Mouse (Mus musculus) forebrain, embryonic 14.5 days (tissue): ENCODE measurements around the gene Gfra1. TPM values are rescaled to one million over a fixed set of nuclear protein-coding genes. Genes with fewer than 3 reads are reported as not detected.

Experiments used
- ATAC-seq: fragments of 200-750 bp; cut with Nextera tagmentation; 2 replicates; pipeline ENCODE4 v1.8.0; 2017; ENCODE audit warnings: mild to moderate bottlenecking, moderate library complexity
- DNase-seq: peaks from one replicate; pipeline ENCODE4 v3.0.0-alpha.2; 2015; ENCODE audit warnings: low spot score
- H3K27ac ChIP-seq: fragments of 300-500 bp; sonication (generic); 2 replicates; pipeline ENCODE4 v1.5.1; 2014; ENCODE audit warnings: low read depth, mild to moderate bottlenecking, control low read depth, low read length, moderate library complexity
- H3K27me3 ChIP-seq: fragments of 300-500 bp; sonication (generic); replicated peaks from 2 replicates; pipeline ENCODE4 v1.6.1; 2014; ENCODE audit warnings: low read length, control low read depth, mixed read lengths; ENCODE audit not compliant: control insufficient read depth, insufficient read depth
- H3K36me3 ChIP-seq: fragments of 300-500 bp; sonication (generic); 2 replicates; pipeline ENCODE4 v1.6.1; 2014; ENCODE audit warnings: low read length, control low read depth; ENCODE audit not compliant: control insufficient read depth, insufficient read depth
- H3K4me1 ChIP-seq: fragments of 300-500 bp; sonication (generic); 2 replicates; pipeline ENCODE4 v1.6.1; 2014; ENCODE audit warnings: antibody characterized with exemption, low read length, control low read depth; ENCODE audit not compliant: control insufficient read depth, insufficient read depth
- H3K4me2 ChIP-seq: fragments of 300-500 bp; sonication (generic); 2 replicates; pipeline ENCODE4 v1.6.1; 2014; ENCODE audit warnings: mild to moderate bottlenecking, control low read depth, low read length
- H3K4me3 ChIP-seq: fragments of 300-500 bp; sonication (generic); 2 replicates; pipeline ENCODE4 v1.5.1; 2014; ENCODE audit warnings: low read depth, low read length, control low read depth
- H3K9ac ChIP-seq: fragments of 300-500 bp; sonication (generic); 2 replicates; pipeline ENCODE4 v1.6.1; 2014; ENCODE audit warnings: mild to moderate bottlenecking, low read length, control low read depth, moderate library complexity
- H3K9me3 ChIP-seq: fragments of 300-500 bp; sonication (generic); replicated peaks from 2 replicates; pipeline ENCODE4 v1.6.1; 2016; ENCODE audit warnings: low read length, control low read depth, mixed read lengths; ENCODE audit not compliant: control insufficient read depth
- WGBS: fragments of 180-500 bp; shearing (Covaris S2); extraction: QIAGEN DNeasy Blood & Tissue Kit; methylation state at CpG from one replicate; pipeline ENCODE4 v1.1.7; 2014; 5-methylcytosine and 5-hydroxymethylcytosine counted together
- polyA plus RNA-seq: library from polyadenylated mRNA; unstranded; fragments of >200 nt; fragmentation: Nextera tagmentation; extraction: Ambion mirVana; gene quantifications from 2 replicates; pipeline ENCODE4 v1.2.1, GENCODE M21; 2014

Gfra1 gene
- polyA plus RNA-seq, 1 experiment from 2014 or later = 11.6 TPM

DNA sequence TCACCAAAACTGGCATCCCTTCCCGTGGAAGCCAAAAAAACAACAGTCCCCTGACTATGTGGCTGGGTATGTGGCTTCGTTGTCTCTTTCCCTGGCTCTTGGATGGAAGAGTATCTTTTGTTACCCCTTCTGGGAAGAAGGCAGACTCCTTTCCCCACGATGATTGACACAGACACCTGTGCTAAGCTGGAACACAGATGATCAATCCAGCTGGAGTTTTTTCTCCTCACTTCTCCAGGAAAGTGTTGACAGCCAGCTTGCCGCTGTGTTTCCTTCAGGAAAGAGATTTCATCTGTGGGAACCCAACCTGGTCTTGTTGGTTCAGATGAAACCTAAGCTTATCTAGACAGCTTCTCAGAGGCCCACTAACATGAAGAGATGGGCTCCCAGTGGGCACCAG is 40.5 kb downstream of the Gfra1 start:
- Histone ChIP-seq H3K27ac (no peak overlapping the region), H3K9ac (no peak overlapping the region), H3K4me2 (no peak overlapping the region), H3K27me3 (no peaks in the 10 kb centered on the region), H3K4me3 (no peak overlapping the region), H3K4me1 (no peaks in the 10 kb centered on the region), H3K36me3 (no peaks in the 10 kb centered on the region), H3K9me3 (no peaks in the 10 kb centered on the region)
- no peak for ATAC-seq
- DNase-seq = no peak
- 89% methylated on average over 4 of the region's 4 CpGs for WGBS

DNA sequence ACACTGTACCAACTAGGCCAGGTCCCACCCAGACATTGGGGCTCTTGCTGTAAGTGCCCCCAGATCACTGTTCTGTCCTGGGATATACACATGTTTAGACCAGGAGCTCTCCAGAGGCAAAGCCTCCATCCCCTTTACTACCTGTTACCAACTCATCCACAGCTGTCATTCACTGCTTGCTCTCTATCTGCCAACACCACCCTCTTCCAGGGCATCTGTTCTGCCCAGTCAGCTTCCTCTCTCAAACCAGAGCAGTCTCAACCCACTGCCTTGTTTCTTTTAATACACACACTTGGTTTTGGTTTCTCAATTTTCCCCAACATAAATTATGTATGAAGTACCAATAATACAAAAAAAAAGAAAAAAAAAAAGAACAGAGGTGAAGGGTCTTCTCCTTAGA is 41.0 kb downstream of the Gfra1 start:
- Histone ChIP-seq H3K9ac (no peak overlapping the region), H3K9me3 (no peaks in the 10 kb centered on the region), H3K4me2 (no peak overlapping the region), H3K27ac (no peak overlapping the region), H3K4me1 (no peaks in the 10 kb centered on the region), H3K27me3 (no peaks in the 10 kb centered on the region), H3K4me3 (no peak overlapping the region), H3K36me3 (no peaks in the 10 kb centered on the region)
- DNase-seq = no peak
- ATAC-seq = no peak

DNA sequence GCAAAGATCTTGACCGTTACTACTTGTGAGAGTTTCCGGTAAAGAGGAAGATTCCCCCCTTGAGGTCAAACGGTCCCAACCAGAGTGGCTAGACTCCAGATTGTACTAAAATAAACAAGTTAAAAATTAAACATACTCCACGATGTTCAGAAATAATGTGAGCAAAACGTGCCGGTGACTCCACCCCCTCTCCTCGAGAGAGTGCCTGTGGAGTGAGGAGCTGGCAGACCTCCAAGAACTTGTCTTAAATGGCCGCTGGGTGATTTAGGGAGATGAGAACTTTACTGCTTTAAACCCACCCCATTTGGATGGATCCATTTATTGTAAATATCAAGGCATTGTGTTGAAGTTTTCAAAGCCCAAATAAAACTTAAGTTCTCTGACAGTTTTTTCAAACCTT is 42.4 kb downstream of the Gfra1 start:
- H3K4me2 ChIP-seq = no peak overlapping the region
- WGBS = 32% methylated on average over 8 of the region's 8 CpGs
- no peak overlapping the region for H3K4me3 ChIP-seq
- H3K36me3 ChIP-seq = no peaks in the 10 kb centered on the region
- H3K27ac ChIP-seq = no peak overlapping the region
- H3K4me1 ChIP-seq = no peaks in the 10 kb centered on the region
- DNase-seq = peak; percentile 82
- ATAC-seq = no peak
- no peak overlapping the region for H3K9ac ChIP-seq
- H3K27me3 ChIP-seq = no peaks in the 10 kb centered on the region
- H3K9me3 ChIP-seq = no peaks in the 10 kb centered on the region

DNA sequence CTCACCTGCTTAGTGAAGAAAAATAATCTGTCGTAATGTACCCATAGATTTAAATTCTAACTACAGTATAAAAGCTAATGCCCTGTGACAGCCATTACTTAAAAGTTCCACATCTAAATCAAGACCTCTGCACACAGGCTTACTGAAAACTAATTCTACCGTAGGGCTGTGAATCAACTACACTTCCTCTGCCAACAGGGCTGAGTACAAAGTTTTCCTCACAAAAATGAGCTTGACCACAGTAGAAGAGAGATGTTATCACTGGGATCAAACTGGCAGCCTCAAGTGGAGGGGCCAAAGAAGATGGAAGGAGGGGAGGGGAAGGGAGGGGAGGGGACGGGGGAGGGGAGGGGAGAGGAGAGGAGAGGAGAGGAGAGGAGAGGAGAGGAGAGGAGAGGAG is 42.9 kb downstream of the Gfra1 start:
- Histone ChIP-seq H3K4me3 (no peak overlapping the region), H3K9me3 (no peaks in the 10 kb centered on the region), H3K36me3 (no peaks in the 10 kb centered on the region), H3K27me3 (no peaks in the 10 kb centered on the region), H3K27ac (no peak overlapping the region), H3K9ac (no peak overlapping the region), H3K4me2 (no peak overlapping the region), H3K4me1 (no peaks in the 10 kb centered on the region)
- no peak for ATAC-seq
- WGBS = 77% methylated on average over 2 of the region's 3 CpGs
- DNase-seq = no peak

DNA sequence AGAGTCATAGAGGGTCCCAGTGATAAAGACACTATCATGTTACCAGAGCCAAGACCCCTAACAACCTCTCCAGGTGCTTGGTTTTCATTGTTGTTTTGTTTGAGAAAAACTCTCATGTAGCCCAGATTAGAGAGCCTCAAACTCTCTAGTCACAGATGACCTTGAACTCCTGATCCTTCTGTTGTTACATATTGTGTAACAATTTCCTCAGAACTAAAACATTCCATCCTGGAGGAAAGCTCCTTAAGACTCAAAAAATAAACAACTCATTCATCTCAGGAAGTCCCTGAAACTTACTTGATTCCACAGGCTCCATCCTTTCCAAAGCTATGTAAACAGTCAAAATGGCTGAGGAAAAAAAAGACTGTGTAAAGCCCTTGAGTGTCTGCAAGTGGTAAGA is 49.0 kb downstream of the Gfra1 start:
- Histone ChIP-seq H3K9me3 (no peaks in the 10 kb centered on the region), H3K4me3 (no peak overlapping the region), H3K9ac (no peak overlapping the region), H3K36me3 (no peaks in the 10 kb centered on the region), H3K4me2 (no peak overlapping the region), H3K27me3 (no peaks in the 10 kb centered on the region), H3K27ac (no peak overlapping the region), H3K4me1 (no peaks in the 10 kb centered on the region)
- ATAC-seq (no peak), DNase-seq (no peak)

DNA sequence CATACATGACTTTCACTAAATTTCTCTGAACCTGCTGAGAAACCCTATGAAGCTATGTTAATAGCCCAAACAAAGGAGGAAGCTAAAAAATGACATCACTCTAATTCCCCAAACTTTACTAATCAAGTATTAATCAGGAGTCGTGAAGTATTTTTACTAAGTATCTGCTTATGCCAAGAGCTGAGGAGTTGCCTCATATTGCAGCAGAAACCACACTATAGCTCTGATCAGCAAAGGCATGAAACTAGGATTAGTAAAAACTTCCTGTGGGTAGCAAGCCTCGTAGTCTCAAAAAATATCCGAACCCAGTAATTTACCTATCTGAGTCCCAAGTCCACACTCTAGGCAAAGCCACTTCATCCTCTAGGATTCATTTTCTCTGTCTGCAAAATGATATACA is 55.5 kb downstream of the Gfra1 start:
- no peak overlapping the region for H3K4me2 ChIP-seq
- ATAC-seq = no peak
- 87% methylated on average over 3 of the region's 3 CpGs for WGBS
- no peak overlapping the region for H3K4me3 ChIP-seq
- peaks cover 6% of the 10 kb centered on the region for H3K4me1 ChIP-seq
- no peaks in the 10 kb centered on the region for H3K36me3 ChIP-seq
- H3K27me3 ChIP-seq = no peaks in the 10 kb centered on the region
- H3K9me3 ChIP-seq = no peaks in the 10 kb centered on the region
- no peak overlapping the region for H3K9ac ChIP-seq
- H3K27ac ChIP-seq = no peak overlapping the region
- no peak for DNase-seq

DNA sequence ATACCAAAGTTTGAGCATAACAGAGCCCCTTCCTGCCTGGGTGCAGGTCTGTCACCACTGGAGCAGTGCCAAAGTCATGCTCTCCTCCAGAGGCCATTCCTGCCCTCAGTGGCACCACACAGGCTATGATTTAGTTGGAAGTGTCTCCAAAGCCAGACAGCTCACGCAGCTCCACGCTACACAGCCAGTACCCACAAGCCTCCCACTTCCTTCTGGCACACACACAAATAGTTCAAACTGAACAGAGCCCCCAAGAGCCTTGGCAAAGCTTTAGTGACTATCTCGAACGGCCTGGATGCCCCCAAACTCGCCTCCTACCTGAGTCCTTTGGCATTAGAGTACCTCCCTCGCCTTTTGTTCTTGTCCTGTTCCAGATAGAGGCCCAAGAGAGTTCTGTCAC is 56.5 kb downstream of the Gfra1 start:
- WGBS = 80% methylated on average over 6 of the region's 6 CpGs
- DNase-seq (no peak), ATAC-seq (no peak)

DNA sequence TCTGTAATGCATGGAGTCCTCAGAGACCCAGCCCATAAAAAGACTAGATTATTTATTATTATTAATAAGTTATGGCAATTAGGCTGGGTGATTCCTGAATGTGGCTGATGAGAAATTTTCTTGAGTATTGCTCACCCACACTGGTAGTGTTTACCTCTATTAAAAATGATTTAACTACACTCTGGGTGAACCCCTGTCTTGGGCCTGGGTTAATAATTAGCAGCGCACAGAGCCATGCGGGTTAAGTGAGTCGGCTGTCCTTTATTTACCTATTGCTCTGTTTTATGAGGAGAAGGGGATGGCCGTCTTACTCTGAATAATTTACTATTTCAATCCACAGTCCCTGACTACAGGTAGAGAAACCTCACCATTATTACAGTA is 59.1 kb downstream of the Gfra1 start:
- WGBS = 60% methylated on average over 4 of the region's 4 CpGs
- Histone ChIP-seq H3K27me3 (no peaks in the 10 kb centered on the region), H3K27ac (no peak overlapping the region), H3K4me3 (no peak overlapping the region), H3K4me2 (no peak overlapping the region), H3K36me3 (no peaks in the 10 kb centered on the region), H3K9me3 (no peaks in the 10 kb centered on the region), H3K4me1 (peaks cover 6% of the 10 kb centered on the region), H3K9ac (no peak overlapping the region)
- no peak for DNase-seq
- no peak for ATAC-seq

More for the DNA sequence above, 56.5 kb downstream of the Gfra1 start:
- Histone ChIP-seq H3K9me3 (no peaks in the 10 kb centered on the region), H3K36me3 (no peaks in the 10 kb centered on the region), H3K27ac (no peak overlapping the region), H3K27me3 (no peaks in the 10 kb centered on the region), H3K9ac (no peak overlapping the region), H3K4me1 (peaks cover 6% of the 10 kb centered on the region), H3K4me3 (no peak overlapping the region), H3K4me2 (no peak overlapping the region)

DNA sequence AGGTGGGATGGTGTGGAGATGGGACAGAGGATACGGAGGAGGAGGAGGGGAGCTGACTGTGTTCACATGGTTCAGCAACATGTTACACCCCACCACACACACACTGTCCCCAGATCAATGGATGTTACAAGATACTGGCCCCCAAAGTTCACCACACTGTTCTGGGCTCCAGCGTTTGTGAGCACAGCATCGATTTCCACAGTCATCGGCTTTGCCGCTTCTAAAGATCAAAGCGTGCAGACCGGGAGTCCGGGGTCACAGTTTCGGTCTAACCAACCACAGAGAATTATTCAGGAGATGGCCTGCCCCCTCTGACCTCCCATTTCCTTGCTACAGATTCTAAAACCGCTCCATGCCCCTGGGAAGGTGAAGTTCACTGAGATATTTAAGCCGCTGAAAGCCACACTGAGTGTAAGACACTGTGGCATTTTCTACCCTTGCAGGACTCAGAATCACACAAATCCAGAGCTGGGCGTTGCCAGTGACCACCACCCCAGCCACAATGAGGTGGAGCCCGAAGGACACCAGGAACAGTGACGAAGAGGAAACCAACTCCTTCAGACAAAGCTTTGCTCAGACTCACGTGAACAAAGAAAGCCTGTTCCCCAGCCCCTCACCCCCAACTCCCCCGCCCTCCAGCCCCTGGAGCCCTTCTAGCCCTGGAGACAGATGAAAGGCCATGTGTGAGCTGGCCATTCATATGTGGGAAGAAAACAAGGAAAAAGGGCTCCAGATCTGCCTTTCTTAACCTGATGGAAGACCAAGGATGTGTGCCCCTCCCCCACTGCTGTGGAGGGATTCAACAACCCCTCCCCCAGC is 59.7 kb downstream of the Gfra1 start:
- no peaks in the 10 kb centered on the region for H3K36me3 ChIP-seq
- no peak for DNase-seq
- no peak overlapping the region for H3K9ac ChIP-seq
- H3K27ac ChIP-seq = no peak overlapping the region
- no peaks in the 10 kb centered on the region for H3K27me3 ChIP-seq
- no peak for ATAC-seq
- WGBS = 62% methylated on average over 16 of the region's 16 CpGs
- H3K4me3 ChIP-seq = no peak overlapping the region
- H3K9me3 ChIP-seq = no peaks in the 10 kb centered on the region
- H3K4me1 ChIP-seq = peaks cover 6% of the 10 kb centered on the region
- no peak overlapping the region for H3K4me2 ChIP-seq
